Mouse (Mus musculus) forebrain, embryonic 16.5 days (tissue): ENCODE results near the gene Olfr545. TPM values are rescaled to one million over a fixed set of nuclear protein-coding genes. Genes with fewer than 3 reads are reported as not detected.

Experiments
- ATAC-seq: fragments of 200-750 bp; cut with Nextera tagmentation; 2 replicates; pipeline ENCODE4 v1.8.0; 2017; ENCODE audit warnings: mild to moderate bottlenecking, moderate library complexity
- H3K27ac ChIP-seq: fragments of 300-500 bp; sonication (generic); 2 replicates; pipeline ENCODE4 v1.5.1; 2014; ENCODE audit warnings: low read length, control low read depth
- H3K27me3 ChIP-seq: fragments of 300-500 bp; sonication (generic); replicated peaks from 2 replicates; pipeline ENCODE4 v1.6.1; 2014; ENCODE audit warnings: low read length; ENCODE audit not compliant: control insufficient read depth, insufficient read depth
- H3K36me3 ChIP-seq: fragments of 300-500 bp; sonication (generic); 2 replicates; pipeline ENCODE4 v1.6.1; 2014; ENCODE audit not compliant: control insufficient read depth, insufficient read depth
- H3K4me1 ChIP-seq: fragments of 300-500 bp; sonication (generic); replicated peaks from 2 replicates; pipeline ENCODE4 v1.6.1; 2014; ENCODE audit warnings: low read length; ENCODE audit not compliant: control insufficient read depth, insufficient read depth
- H3K4me2 ChIP-seq: fragments of 300-500 bp; sonication (generic); 2 replicates; pipeline ENCODE4 v1.6.1; 2014; ENCODE audit warnings: mild to moderate bottlenecking, low read length, control low read depth
- H3K4me3 ChIP-seq: fragments of 300-500 bp; sonication (generic); replicated peaks from 2 replicates; pipeline ENCODE4 v1.5.1; 2014; ENCODE audit warnings: mild to moderate bottlenecking, low read length, control low read depth
- H3K9ac ChIP-seq: fragments of 300-500 bp; sonication (generic); replicated peaks from 2 replicates; pipeline ENCODE4 v1.6.1; 2014; ENCODE audit warnings: low read depth, low read length, control low read depth
- H3K9me3 ChIP-seq: fragments of 300-500 bp; sonication (generic); 2 replicates; pipeline ENCODE4 v1.6.1; 2016; ENCODE audit warnings: low read length; ENCODE audit not compliant: control insufficient read depth
- WGBS: fragments of 180-500 bp; shearing (Covaris S2); extraction: QIAGEN DNeasy Blood & Tissue Kit; methylation state at CpG from one replicate; pipeline ENCODE4 v1.1.7; 2014; 5-methylcytosine and 5-hydroxymethylcytosine counted together
- polyA plus RNA-seq: library from polyadenylated mRNA; unstranded; fragments of >200 nt; fragmentation: Nextera tagmentation; extraction: Ambion mirVana; gene quantifications from 2 replicates; pipeline ENCODE4 v1.2.1, GENCODE M21; 2015

Olfr545 gene
- polyA plus RNA-seq, 1 experiment from 2014 or later, result not detected

- H3K4me2 ChIP-seq, result no peak overlapping the region
- H3K27ac ChIP-seq, result no peak overlapping the region
- no peaks in the 10 kb centered on the region for H3K4me1 ChIP-seq
- no peak overlapping the region for H3K4me3 ChIP-seq
- ATAC-seq, result no peak
- no peaks in the 10 kb centered on the region for H3K36me3 ChIP-seq
- WGBS, result 85% methylated on average over 2 of the region's 2 CpGs
- no peaks in the 10 kb centered on the region for H3K9me3 ChIP-seq
- no peaks in the 10 kb centered on the region for H3K27me3 ChIP-seq
- H3K9ac ChIP-seq, result no peak overlapping the region
These were observed 15.7 kb downstream of the Olfr545 start for GRCm38 (mm10) chr7:102483665-102484064.

DNA sequence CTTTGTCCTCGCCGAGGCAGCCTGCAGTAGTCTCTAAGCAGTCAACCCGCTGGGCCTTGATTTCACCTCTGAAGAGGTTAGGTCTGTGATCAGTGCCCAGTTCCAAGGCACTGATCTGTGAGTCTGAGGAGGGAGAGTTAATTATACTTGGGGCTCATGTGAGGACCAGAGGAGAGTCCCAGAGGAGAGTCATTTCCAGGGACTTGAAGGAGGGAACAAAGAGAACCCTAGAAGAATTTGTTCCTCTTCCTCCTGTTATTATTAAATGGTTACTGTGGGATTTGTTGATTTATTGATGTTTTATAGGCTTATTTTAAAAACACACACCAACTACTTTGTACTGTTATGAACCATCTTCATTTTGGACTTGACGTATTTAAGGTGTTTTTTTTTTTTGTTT is 17.8 kb downstream of the Olfr545 start, which contains the start of gene Olfr543:
Gene Olfr543, minus strand, starts transcription at position 101 of the 400 bp plus-strand sequence.
- Histone ChIP-seq H3K4me3 (no peak within 1 kb of the TSS), H3K27me3 (no peaks in the 10 kb centered on the region), H3K36me3 (no peaks in the 10 kb centered on the region), H3K27ac (no peak within 1 kb of the TSS), H3K4me1 (no peaks in the 10 kb centered on the region), H3K9ac (no peak within 1 kb of the TSS), H3K4me2 (no peak within 1 kb of the TSS), H3K9me3 (no peaks in the 10 kb centered on the region)
- no peak for ATAC-seq
- 97% methylated on average over 4 of the region's 4 CpGs for WGBS

DNA sequence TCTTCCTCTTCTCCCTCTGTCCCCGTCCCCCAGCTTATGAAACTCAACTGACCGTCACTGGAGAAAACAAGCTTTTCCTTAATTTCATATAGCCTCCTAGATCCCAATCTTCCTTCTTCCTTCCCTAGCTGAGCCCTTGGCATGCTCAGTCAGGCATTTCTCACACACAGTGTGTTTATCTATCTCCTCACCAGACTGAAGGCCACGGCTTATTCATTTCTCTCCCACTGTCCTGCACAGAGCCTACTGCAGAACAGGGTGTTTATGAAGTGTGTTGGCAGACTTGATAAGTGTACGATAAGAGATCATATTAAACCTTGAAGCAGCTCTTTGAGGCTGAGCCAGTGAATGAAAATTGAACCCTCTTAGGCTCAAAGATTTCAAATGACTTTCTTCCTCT is 18.6 kb downstream of the Olfr545 start:
- H3K4me2 ChIP-seq, result no peak overlapping the region
- no peak overlapping the region for H3K27ac ChIP-seq
- ATAC-seq, result no peak
- H3K4me3 ChIP-seq, result no peak overlapping the region
- H3K27me3 ChIP-seq, result no peaks in the 10 kb centered on the region
- no peak overlapping the region for H3K9ac ChIP-seq
- H3K9me3 ChIP-seq, result no peaks in the 10 kb centered on the region
- 93% methylated on average over 4 of the region's 4 CpGs for WGBS
- H3K4me1 ChIP-seq, result no peaks in the 10 kb centered on the region
- no peaks in the 10 kb centered on the region for H3K36me3 ChIP-seq

DNA sequence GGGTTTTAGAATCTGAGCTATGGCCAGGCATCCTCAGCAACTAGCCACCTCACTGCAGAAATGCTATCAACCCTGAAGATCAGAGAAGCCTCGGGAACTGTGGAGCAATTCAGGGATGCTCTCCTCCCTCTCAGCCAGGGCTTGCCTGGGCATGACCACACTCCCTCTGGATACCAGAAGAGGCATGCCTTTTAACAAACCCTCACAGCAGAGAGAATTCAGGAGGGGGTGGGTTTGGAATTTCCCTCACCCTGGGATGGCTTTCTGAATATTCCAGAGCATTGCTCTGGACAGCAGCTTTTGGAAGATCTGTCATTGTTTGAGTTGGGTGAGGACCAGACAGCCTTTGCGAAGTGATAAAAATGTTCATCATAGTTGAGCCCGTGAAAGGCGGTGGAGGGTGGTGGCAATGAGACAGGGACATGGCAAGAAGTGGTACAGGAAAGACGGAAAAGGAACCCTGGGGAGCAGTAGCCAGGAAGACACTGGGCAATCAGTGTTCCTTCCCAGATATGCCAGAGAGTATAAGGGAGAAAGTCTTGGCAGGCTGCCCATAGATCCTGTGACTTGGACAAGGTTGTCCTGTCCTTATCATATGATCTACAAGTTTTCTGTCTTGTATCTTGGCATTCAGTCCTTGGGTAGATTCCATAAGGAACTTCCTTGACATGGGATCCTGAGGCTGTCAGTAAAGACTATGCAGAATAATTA is 19.9 kb downstream of the Olfr545 start:
- Histone ChIP-seq H3K36me3 (no peaks in the 10 kb centered on the region), H3K9me3 (no peaks in the 10 kb centered on the region), H3K4me1 (no peaks in the 10 kb centered on the region), H3K4me3 (no peak overlapping the region), H3K9ac (no peak overlapping the region), H3K27me3 (no peaks in the 10 kb centered on the region), H3K27ac (no peak overlapping the region), H3K4me2 (no peak overlapping the region)
- 86% methylated on average over 5 of the region's 5 CpGs for WGBS
- ATAC-seq, result no peak

DNA sequence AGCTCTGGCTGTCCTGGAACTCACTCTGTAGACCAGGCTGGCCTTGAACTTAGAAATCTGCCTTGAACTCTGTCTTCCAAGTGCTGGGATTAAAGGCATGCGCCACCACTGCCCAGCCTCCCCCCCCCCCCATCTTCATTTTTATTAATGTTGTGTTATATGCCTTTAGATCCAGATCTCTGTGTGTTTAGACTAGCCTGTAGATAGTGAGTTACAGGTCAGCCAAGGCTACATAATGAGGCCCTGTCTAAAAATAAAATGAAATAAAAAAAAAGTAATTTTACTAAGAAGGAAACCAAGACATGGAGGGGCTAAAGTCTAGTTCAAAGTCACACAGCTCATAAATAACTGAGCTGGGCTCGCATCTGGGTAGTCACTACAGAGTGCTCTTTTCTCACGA is 20.4 kb downstream of the Olfr545 start:
- WGBS, result 89% methylated on average over 3 of the region's 3 CpGs
- no peaks in the 10 kb centered on the region for H3K36me3 ChIP-seq
- H3K4me3 ChIP-seq, result no peak overlapping the region
- no peaks in the 10 kb centered on the region for H3K4me1 ChIP-seq
- ATAC-seq, result no peak
- H3K4me2 ChIP-seq, result no peak overlapping the region
- H3K9ac ChIP-seq, result no peak overlapping the region
- no peak overlapping the region for H3K27ac ChIP-seq
- H3K27me3 ChIP-seq, result no peaks in the 10 kb centered on the region
- no peaks in the 10 kb centered on the region for H3K9me3 ChIP-seq

DNA sequence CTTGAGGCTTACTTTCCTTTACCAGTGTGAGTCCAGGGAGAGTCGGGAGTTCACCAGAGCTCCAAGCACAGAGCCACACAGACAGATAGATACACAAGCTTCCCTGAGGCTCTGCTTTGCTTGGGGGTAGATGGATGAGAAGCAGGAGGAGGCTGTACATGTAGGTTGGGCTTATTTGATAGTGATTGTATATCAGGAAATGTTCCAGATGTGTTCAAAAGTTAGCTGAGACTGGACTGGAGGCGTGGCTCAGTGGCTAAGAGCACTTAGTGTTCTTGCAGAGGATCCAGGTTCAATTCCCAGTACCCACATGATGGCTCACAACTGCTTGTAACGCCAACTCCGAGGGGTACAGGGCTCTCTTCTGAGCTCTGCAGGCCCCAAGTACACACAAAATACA is 20.9 kb downstream of the Olfr545 start:
- Histone ChIP-seq H3K27me3 (no peaks in the 10 kb centered on the region), H3K27ac (no peak overlapping the region), H3K4me3 (no peak overlapping the region), H3K9me3 (no peaks in the 10 kb centered on the region), H3K4me1 (no peaks in the 10 kb centered on the region), H3K36me3 (no peaks in the 10 kb centered on the region), H3K4me2 (no peak overlapping the region), H3K9ac (no peak overlapping the region)
- ATAC-seq, result no peak
- WGBS, result 89% methylated on average over 4 of the region's 4 CpGs

DNA sequence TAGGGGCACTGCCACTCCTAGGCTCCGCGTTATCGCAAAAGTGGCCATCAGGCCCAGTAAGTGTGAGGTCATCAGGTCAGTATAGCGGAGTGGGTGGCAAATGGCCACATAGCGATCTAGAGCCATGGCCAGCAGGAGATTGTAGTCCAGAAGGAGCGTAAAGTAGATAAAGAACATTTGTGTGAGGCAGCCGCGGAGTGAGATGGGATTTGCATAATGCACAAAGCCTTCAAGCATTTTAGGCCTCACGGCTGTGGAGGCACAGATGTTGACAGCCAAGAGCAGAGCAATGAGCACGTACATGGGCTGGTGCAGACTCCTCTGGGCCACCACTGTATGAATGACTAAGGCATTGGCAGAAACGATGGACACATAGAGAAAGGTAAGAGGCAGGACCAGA is 22.0 kb downstream of the Olfr545 start:
- Histone ChIP-seq H3K9ac (no peak overlapping the region), H3K27ac (no peak overlapping the region), H3K4me1 (no peaks in the 10 kb centered on the region), H3K4me3 (no peak overlapping the region), H3K9me3 (no peaks in the 10 kb centered on the region), H3K4me2 (no peak overlapping the region), H3K36me3 (no peaks in the 10 kb centered on the region), H3K27me3 (no peaks in the 10 kb centered on the region)
- WGBS, result 76% methylated on average over 11 of the region's 11 CpGs
- no peak for ATAC-seq

GRCm38 (mm10) chr7:102476601-102477000 is 22.8 kb downstream of the Olfr545 start:
- Histone ChIP-seq H3K4me3 (no peak overlapping the region), H3K36me3 (no peaks in the 10 kb centered on the region), H3K27ac (no peak overlapping the region), H3K4me1 (no peaks in the 10 kb centered on the region), H3K27me3 (no peaks in the 10 kb centered on the region), H3K9me3 (no peaks in the 10 kb centered on the region), H3K9ac (no peak overlapping the region), H3K4me2 (no peak overlapping the region)
- no peak for ATAC-seq
- 93% methylated on average over 5 of the region's 5 CpGs for WGBS

DNA sequence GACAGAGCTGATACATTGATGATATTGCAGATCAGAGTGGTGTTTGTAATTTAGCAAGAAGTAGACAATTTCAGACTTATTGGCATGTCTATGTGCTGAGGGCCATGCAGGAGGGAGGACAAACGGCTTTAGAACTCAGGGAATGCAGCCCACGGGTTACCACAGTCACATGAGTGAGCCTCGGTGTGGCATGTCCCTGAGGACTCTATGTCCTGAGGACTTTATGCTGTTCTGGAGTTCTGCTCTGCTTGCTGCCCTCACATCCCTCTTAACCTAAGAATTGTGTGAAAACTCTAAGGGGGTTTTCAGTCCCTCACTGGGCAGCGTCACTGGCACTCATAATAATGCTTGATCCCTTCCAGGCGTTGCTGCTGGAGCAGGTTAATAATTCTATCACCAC is 26.7 kb downstream of the Olfr545 start:
- peaks cover 9% of the 10 kb centered on the region; the same call in 1 of the 2 replicates for H3K36me3 ChIP-seq
- no peak for ATAC-seq
- H3K4me3 ChIP-seq, result no peak overlapping the region
- WGBS, result 72% methylated on average over 5 of the region's 5 CpGs
- no peaks in the 10 kb centered on the region for H3K9me3 ChIP-seq
- H3K9ac ChIP-seq, result no peak overlapping the region
- no peak overlapping the region for H3K4me2 ChIP-seq
- H3K4me1 ChIP-seq, result no peaks in the 10 kb centered on the region
- H3K27ac ChIP-seq, result no peak overlapping the region
- H3K27me3 ChIP-seq, result no peaks in the 10 kb centered on the region

- Histone ChIP-seq H3K27me3 (no peaks in the 10 kb centered on the region), H3K4me1 (no peaks in the 10 kb centered on the region), H3K27ac (no peak overlapping the region), H3K9ac (no peak overlapping the region), H3K36me3 (peaks cover 43% of the 10 kb centered on the region), H3K9me3 (no peaks in the 10 kb centered on the region), H3K4me3 (no peak overlapping the region), H3K4me2 (no peak overlapping the region)
- no peak for ATAC-seq
- WGBS, result 85% methylated on average over 8 of the region's 8 CpGs
These were observed 31.8 kb downstream of the Olfr545 start for GRCm38 (mm10) chr7:102467566-102467965.
